Mouse (Mus musculus) CD4-positive, CD25-positive, alpha-beta regulatory T cell, adult 4 months (primary cell): ENCODE results near the gene Ssbp3. TPM values are rescaled to one million over a fixed set of nuclear protein-coding genes. Genes with fewer than 3 reads are reported as not detected.

ENCODE experiments used
- ATAC-seq: one replicate; pipeline ENCODE4 v1.8.0; 2017
- polyA plus RNA-seq, 2 experiments: library from polyadenylated mRNA; unstranded; fragments of 100-300 nt; shearing (Covaris generic); gene quantifications; one replicate each; pipeline ENCODE4 v1.2.1; 2017

The Ssbp3 gene
- polyA plus RNA-seq, 2 experiments from 2014 or later, result 60.0 to 60.9 TPM

- ATAC-seq, result no peak
These were observed 50.0 kb downstream of the Ssbp3 start for GRCm38 (mm10) chr4:106960476-106960875.

DNA sequence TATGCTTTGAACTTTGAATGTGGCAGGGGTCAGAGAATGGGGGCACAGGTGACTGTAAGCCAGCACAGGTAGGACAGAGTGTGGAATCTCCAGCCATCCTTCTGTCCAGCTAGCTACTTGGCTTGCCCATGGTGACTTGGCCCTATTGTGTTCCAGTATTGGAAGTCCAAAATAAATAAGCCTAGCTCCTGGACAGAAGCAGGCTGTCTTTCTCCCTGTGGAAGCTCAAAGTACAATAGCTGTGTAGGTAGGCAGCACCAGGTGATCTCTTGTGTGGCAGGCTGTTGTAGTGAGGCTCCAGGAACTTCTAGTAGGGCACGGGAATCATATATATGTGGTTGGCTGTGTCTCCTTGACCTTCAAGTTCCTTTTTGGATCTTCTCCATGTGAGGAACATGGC lies 50.8 kb downstream of the Ssbp3 start:
- ATAC-seq, result no peak

GRCm38 (mm10) chr4:106964356-106964755 lies 53.9 kb downstream of the Ssbp3 start:
- no peak for ATAC-seq

GRCm38 (mm10) chr4:106964996-106965395 lies 54.5 kb downstream of the Ssbp3 start:
- no peak for ATAC-seq

- ATAC-seq, result no peak
These were observed 55.9 kb downstream of the Ssbp3 start for GRCm38 (mm10) chr4:106966443-106966842.

DNA sequence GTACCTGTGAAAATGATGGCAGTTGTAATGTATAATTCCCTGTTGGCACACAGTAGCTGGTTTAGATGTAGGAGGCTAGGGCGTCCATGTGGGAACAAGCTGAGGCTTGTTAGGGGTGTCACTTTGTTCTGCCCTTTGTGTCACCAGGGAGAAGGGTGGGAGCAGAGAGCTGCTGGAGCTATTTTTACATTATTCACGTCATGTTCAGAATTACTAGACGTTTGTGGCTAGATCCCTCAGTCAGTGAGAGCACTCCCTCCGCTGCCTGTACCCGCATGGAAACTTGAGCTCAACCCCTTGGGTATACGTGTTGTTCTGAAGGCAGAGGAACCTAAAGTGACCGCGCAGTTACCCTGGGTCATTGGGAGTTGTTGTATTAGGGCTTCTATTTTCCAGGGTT lies 58.4 kb downstream of the Ssbp3 start:
- no peak for ATAC-seq

DNA sequence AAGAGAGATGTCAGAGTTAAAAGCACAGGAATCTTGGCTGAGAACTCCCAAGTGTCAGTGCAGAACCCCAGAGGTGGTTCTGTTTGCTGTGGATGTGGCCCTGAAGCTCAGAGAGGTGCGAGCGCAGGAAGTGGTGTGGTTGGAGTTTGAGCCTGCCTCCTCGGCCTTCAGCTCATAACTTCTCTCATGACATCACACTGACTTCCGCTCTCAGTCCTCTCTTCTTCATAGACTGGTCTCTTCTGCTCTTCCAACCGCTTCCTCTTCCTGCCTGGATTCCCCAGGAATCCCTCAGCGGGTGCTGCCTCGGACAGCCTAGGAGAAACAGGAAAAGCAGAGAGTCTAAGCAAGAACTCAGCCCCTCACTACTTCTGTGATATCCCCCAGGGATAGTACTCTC lies 60.3 kb downstream of the Ssbp3 start:
- ATAC-seq, result peak; percentile 98

DNA sequence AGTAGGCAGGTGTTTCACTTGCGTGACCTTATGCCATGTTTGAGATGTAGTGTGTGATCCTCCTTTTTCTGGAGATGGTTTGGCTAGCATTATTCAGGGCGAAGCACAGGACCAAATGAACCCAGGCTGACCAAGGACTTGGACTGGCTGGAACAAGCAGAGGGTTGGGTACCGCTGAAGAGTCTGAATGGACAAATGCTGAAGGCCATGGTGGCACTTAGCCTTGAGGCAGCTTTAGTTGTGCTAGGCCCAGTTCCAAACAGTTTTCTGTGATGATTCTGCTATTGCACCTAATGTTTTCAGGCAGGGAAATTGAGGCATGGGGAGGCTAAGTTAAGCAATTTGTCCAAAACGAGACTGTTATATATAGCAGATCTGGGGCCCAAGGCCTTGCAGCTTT lies 61.6 kb downstream of the Ssbp3 start:
- no peak for ATAC-seq

GRCm38 (mm10) chr4:106972461-106973384 lies 62.2 kb downstream of the Ssbp3 start:
- no peak for ATAC-seq

DNA sequence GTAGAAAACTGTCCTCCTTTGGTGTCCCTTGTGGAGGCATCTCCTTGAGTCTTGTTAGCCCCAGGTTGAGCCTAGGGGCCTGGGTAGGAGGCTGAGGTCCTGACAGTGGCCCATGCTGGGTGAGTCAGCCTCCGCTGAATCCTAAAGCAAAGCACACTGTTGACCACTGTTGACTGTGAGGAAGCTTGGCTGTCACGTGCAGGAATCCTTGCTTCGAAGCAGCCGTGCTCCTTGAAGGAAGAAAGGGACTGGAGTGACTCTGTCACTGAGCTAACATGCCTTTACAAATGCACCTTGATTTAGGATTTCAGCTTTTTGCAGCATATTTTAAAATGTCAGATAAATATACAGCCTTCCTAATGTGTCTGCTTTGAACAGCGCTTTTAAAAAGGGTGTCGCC lies 64.8 kb downstream of the Ssbp3 start:
- ATAC-seq, result no peak

GRCm38 (mm10) chr4:106975890-106976289 lies 65.4 kb downstream of the Ssbp3 start:
- ATAC-seq, result no peak

DNA sequence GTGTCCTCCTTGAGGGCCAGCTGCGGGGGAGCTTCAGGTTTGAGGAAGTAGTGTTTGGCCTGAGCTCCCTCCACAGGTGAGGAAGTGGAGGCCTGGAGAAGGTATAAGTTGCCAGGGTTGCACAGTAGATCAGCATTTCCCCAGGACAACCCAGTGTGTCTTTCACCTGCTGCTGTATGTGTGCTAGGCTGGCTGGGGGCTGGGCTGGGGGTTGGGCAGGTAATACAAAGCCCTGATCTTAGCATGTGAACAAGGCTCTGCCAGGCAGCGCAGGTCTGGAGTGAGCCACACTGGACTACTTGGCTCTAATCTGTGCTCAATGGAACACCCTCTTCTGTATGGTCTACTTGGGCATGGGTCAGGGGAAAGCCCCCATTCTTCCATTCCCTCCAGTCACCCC lies 66.1 kb downstream of the Ssbp3 start:
- no peak for ATAC-seq

GRCm38 (mm10) chr4:106977218-106977651 lies 66.7 kb downstream of the Ssbp3 start:
- peak; percentile 59 for ATAC-seq

GRCm38 (mm10) chr4:106978376-106978775 lies 67.9 kb downstream of the Ssbp3 start:
- no peak for ATAC-seq

GRCm38 (mm10) chr4:106980669-106981068 lies 70.2 kb downstream of the Ssbp3 start:
- ATAC-seq, result no peak

DNA sequence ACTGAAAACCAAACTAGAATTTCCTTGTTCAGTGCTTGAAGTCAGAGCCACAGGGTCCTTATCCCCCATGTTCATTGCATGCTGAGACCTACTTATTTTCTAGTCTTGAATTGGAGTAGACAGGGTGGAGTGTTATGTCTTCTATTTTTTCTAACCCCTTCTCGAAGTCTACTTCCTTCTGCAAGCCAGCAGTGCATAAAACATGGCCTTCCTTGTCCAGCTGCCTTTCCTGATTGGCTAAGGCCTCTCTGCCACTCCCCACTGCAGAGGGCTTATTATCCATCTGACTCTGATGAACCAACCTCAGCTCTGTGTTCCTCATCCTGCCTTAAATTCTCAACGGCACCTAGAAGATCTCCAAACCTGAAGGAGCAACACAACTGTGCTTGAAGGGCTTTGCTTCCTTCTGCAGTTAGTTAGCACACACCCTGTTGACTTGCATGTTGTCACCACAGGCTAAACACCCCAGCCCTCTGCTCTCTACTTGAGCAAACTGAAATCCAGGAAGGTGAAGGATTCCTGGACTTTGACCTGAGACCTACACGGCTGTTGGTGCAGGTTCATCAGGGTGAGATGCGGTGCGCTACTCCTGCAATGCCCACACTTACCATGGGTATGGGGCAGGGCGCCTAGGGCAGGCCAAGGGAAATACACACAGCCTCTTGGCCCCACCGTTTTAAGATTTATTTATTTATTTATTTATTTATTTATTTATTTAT lies 71.0 kb downstream of the Ssbp3 start:
- ATAC-seq, result no peak

GRCm38 (mm10) chr4:106982344-106983121 lies 72.0 kb downstream of the Ssbp3 start:
- ATAC-seq, result no peak

- ATAC-seq, result no peak
These were observed 73.5 kb downstream of the Ssbp3 start for GRCm38 (mm10) chr4:106983908-106984515.

GRCm38 (mm10) chr4:106985289-106985688 lies 74.8 kb downstream of the Ssbp3 start:
- ATAC-seq, result no peak

DNA sequence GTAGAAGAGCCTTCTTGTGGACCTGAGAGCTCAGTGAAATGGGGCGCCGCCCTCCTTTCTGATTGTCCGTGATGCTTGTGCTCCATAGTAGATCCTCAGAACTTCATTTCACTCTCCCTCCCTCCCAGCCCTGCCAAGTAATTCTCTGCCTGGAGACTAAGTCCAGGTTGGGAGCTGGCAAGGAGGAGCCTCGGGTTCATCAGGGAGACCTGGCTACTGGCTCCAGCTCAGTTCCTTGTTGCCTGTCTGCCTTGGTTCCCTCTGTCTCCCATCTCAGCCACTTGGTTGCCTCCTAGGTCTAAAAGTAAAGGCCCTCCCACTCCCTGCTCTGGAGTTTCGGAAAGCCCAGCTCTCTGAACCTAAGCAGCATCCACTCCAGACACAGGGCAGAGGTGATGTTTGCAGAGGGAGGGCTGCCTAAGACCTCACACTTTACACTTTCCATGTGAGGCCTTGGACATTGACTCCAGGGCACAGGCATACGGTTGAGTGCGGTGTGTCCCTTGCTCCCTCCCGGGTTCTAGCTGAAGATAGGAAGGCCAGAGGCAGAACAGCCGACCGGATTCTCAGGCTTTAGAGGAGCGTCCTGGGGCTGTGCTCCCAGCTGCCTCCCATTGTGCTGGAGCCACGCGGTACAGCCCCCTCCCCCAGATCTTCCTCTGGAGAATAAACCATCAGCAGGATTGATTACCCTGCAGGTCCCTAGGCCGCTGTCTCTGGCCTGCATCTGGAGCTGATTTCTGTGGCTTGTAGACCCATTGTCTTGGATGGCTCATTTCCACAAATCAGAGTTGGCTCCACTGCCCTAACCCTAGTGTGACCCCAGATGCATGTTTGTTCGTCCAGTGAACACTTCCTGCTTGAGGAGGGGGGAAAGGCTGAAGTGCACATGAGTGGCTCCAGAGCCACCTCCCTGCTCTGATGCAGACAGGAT lies 75.7 kb downstream of the Ssbp3 start:
- ATAC-seq, result no peak

GRCm38 (mm10) chr4:106987725-106988364 lies 77.3 kb downstream of the Ssbp3 start:
- peak; percentile 81 for ATAC-seq
